Mouse (Mus musculus) midbrain, embryonic 12.5 days (tissue): ENCODE data around the gene Kcnk10. TPM values are rescaled to one million over a fixed set of nuclear protein-coding genes. Genes with fewer than 3 reads are reported as not detected.

ENCODE experiments used
- ATAC-seq: fragments of 200-750 bp; cut with Nextera tagmentation; 2 replicates; pipeline ENCODE4 v1.8.0; 2017; ENCODE audit warnings: low read depth, moderate TSS enrichment, moderate library complexity; ENCODE audit not compliant: low FRiP score
- H3K27ac ChIP-seq: fragments of 300-500 bp; sonication (generic); replicated peaks from 2 replicates; pipeline ENCODE4 v1.5.1; 2016; ENCODE audit warnings: mild to moderate bottlenecking
- H3K27me3 ChIP-seq: fragments of 300-500 bp; sonication (generic); 2 replicates; pipeline ENCODE4 v1.6.1; 2016; ENCODE audit warnings: mild to moderate bottlenecking
- H3K36me3 ChIP-seq: fragments of 300-500 bp; sonication (generic); 2 replicates; pipeline ENCODE4 v1.6.1; 2016
- H3K4me1 ChIP-seq: fragments of 300-500 bp; sonication (generic); 2 replicates; pipeline ENCODE4 v1.6.1; 2016
- H3K4me2 ChIP-seq: fragments of 300-500 bp; sonication (generic); replicated peaks from 2 replicates; pipeline ENCODE4 v1.6.1; 2016; ENCODE audit warnings: mild to moderate bottlenecking, moderate library complexity
- H3K4me3 ChIP-seq: fragments of 300-500 bp; sonication (generic); 2 replicates; pipeline ENCODE4 v1.5.1; 2016; ENCODE audit warnings: mild to moderate bottlenecking
- H3K9ac ChIP-seq: fragments of 300-500 bp; sonication (generic); replicated peaks from 2 replicates; pipeline ENCODE4 v1.6.1; 2016; ENCODE audit warnings: mild to moderate bottlenecking, moderate library complexity
- H3K9me3 ChIP-seq: fragments of 300-500 bp; sonication (generic); 2 replicates; pipeline ENCODE4 v1.6.1; 2016; ENCODE audit warnings: mild to moderate bottlenecking
- WGBS: fragments of 180-500 bp; shearing (Covaris S2); methylation state at CpG from one replicate; pipeline ENCODE4 v1.1.7; 2016; 5-methylcytosine and 5-hydroxymethylcytosine counted together
- polyA plus RNA-seq: library from polyadenylated mRNA; unstranded; fragments of >200 nt; fragmentation: Nextera tagmentation; extraction: Ambion mirVana; gene quantifications from 2 replicates; pipeline ENCODE4 v1.2.1, GENCODE M21; 2016

Kcnk10 gene
- polyA plus RNA-seq, 1 experiment from 2014 or later = 49.5 TPM

DNA sequence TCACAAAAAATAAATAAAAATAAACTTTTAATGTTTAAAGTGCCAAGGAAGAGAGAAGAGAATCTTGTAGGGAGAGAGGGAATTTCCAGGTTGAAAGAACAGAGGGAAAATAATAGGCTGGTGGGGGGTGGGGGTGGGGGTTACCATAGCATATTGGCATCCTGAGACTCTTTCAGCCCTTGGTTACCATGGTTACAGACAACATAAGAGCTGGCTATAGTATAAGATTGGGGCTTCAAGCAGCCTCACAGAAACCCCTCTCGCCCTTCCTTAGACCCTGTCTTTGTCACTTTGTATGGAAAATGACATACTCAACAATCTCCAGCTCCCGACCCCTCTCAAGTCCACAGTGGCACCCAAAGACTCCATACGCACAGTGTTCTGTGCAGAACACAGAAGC is 13.7 kb downstream of the Kcnk10 start:
- Histone ChIP-seq H3K9me3 (no peaks in the 10 kb centered on the region), H3K4me1 (peaks cover 75% of the 10 kb centered on the region), H3K27me3 (no peaks in the 10 kb centered on the region), H3K27ac (peak overlapping the region; percentile 92), H3K4me3 (no peak overlapping the region), H3K4me2 (peak overlapping the region; percentile 38), H3K36me3 (no peaks in the 10 kb centered on the region), H3K9ac (no peak overlapping the region; the same call in 1 of the 2 replicates)
- 19% methylated on average over 3 of the region's 3 CpGs for WGBS
- ATAC-seq = peak; percentile 48

GRCm38 (mm10) chr12:98563261-98563660 is 14.8 kb downstream of the Kcnk10 start:
- H3K4me1 ChIP-seq = peaks cover 65% of the 10 kb centered on the region
- H3K4me3 ChIP-seq = no peak overlapping the region
- 48% methylated on average over 4 of the region's 4 CpGs for WGBS
- H3K9me3 ChIP-seq = no peaks in the 10 kb centered on the region
- H3K4me2 ChIP-seq = peak overlapping the region; percentile 36; the same call in 1 of the 2 replicates
- no peak for ATAC-seq
- H3K27me3 ChIP-seq = no peaks in the 10 kb centered on the region
- H3K36me3 ChIP-seq = no peaks in the 10 kb centered on the region
- peak overlapping the region; percentile 92 for H3K27ac ChIP-seq
- no peak overlapping the region for H3K9ac ChIP-seq

- H3K9ac ChIP-seq = no peak overlapping the region
- WGBS = 14% methylated on average over 13 of the region's 13 CpGs
These were observed 15.7 kb downstream of the Kcnk10 start for GRCm38 (mm10) chr12:98562341-98562977.

GRCm38 (mm10) chr12:98560038-98560437 is 18.1 kb downstream of the Kcnk10 start:
- no peaks in the 10 kb centered on the region for H3K9me3 ChIP-seq
- no peaks in the 10 kb centered on the region for H3K36me3 ChIP-seq
- no peak overlapping the region for H3K9ac ChIP-seq
- no peak overlapping the region for H3K27ac ChIP-seq
- H3K27me3 ChIP-seq = no peaks in the 10 kb centered on the region
- no peak for ATAC-seq
- H3K4me2 ChIP-seq = no peak overlapping the region
- WGBS = 94% methylated on average over 3 of the region's 3 CpGs
- peaks cover 36% of the 10 kb centered on the region for H3K4me1 ChIP-seq
- no peak overlapping the region for H3K4me3 ChIP-seq

More at GRCm38 (mm10) chr12:98562341-98562977, 15.7 kb downstream of the Kcnk10 start:
- Histone ChIP-seq H3K4me2 (peak overlapping the region; percentile 36), H3K27me3 (no peaks in the 10 kb centered on the region), H3K4me3 (peak overlapping the region; percentile 17; the same call in 1 of the 2 replicates), H3K36me3 (no peaks in the 10 kb centered on the region), H3K4me1 (peaks cover 57% of the 10 kb centered on the region), H3K27ac (peak overlapping the region; percentile 92), H3K9me3 (no peaks in the 10 kb centered on the region)
- peak; percentile 94 for ATAC-seq

GRCm38 (mm10) chr12:98557013-98557677 is 21.0 kb downstream of the Kcnk10 start:
- H3K4me3 ChIP-seq = no peak overlapping the region
- H3K9me3 ChIP-seq = no peaks in the 10 kb centered on the region
- no peak overlapping the region for H3K4me2 ChIP-seq
- H3K36me3 ChIP-seq = no peaks in the 10 kb centered on the region
- no peaks in the 10 kb centered on the region for H3K27me3 ChIP-seq
- no peak for ATAC-seq
- H3K4me1 ChIP-seq = peaks cover 13% of the 10 kb centered on the region
- 87% methylated on average over 7 of the region's 7 CpGs for WGBS
- no peak overlapping the region for H3K27ac ChIP-seq
- H3K9ac ChIP-seq = no peak overlapping the region

DNA sequence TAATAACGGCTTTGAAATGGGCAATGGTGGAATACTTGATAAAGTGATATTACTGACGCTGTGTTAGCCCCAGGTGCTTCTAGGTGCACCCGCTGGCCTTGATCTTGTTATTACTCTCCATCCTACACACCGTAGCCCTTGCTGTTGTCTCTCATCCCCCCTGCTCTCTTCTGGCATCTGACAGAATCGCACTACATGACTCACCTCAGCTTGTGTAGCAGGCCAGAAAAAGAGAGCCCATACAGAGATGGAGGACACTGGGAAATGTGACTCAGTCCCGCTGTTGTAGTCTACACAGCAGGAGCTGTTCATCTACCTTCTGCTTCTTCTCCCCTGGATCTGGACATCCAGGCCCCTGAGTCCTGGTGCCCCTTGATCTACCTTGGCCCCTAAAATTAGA is 28.1 kb downstream of the Kcnk10 start:
- Histone ChIP-seq H3K27me3 (no peaks in the 10 kb centered on the region), H3K36me3 (0 out of 2 replicates have a peak, but pooled peaks cover 5% of the 10 kb centered on the region), H3K9ac (no peak overlapping the region), H3K9me3 (no peaks in the 10 kb centered on the region), H3K4me3 (no peak overlapping the region), H3K4me1 (peaks cover 3% of the 10 kb centered on the region; the same call in 1 of the 2 replicates), H3K27ac (no peak overlapping the region), H3K4me2 (no peak overlapping the region)
- WGBS = 94% methylated on average over 6 of the region's 6 CpGs
- ATAC-seq = no peak

DNA sequence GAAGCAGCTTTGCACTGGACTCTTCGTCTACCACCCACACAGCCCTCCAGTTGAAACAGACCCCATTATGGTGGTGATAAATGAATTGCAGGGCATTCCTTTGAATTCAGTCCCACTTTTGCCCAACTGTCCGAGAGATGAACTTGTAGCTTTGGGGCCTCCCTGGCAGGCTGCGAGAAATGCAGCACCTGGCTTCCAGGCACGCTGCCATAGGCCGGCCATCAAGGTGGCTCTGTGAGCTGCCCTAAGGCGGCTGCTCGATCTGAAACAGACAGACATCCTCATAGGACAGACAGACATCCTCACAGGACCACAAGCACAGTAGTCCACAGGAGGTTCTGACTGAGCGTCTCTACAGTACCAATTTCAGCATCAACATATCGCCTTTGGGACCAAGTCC is 30.0 kb downstream of the Kcnk10 start:
- 91% methylated on average over 9 of the region's 9 CpGs for WGBS
- Histone ChIP-seq H3K27ac (no peak overlapping the region), H3K4me2 (no peak overlapping the region), H3K27me3 (no peaks in the 10 kb centered on the region), H3K4me1 (peaks cover 3% of the 10 kb centered on the region; the same call in 1 of the 2 replicates), H3K9ac (no peak overlapping the region), H3K4me3 (no peak overlapping the region), H3K36me3 (0 out of 2 replicates have a peak, but pooled peaks cover 5% of the 10 kb centered on the region), H3K9me3 (no peaks in the 10 kb centered on the region)
- ATAC-seq = no peak

- H3K27ac ChIP-seq = no peak overlapping the region
- ATAC-seq = no peak
- 97% methylated on average over 2 of the region's 2 CpGs for WGBS
- H3K4me3 ChIP-seq = no peak overlapping the region
- H3K4me2 ChIP-seq = no peak overlapping the region
- H3K36me3 ChIP-seq = 0 out of 2 replicates have a peak, but pooled peaks cover 5% of the 10 kb centered on the region
- no peaks in the 10 kb centered on the region for H3K4me1 ChIP-seq
- no peak overlapping the region for H3K9ac ChIP-seq
- no peaks in the 10 kb centered on the region for H3K27me3 ChIP-seq
- no peaks in the 10 kb centered on the region for H3K9me3 ChIP-seq
These were observed 32.2 kb downstream of the Kcnk10 start for GRCm38 (mm10) chr12:98545875-98546274.

DNA sequence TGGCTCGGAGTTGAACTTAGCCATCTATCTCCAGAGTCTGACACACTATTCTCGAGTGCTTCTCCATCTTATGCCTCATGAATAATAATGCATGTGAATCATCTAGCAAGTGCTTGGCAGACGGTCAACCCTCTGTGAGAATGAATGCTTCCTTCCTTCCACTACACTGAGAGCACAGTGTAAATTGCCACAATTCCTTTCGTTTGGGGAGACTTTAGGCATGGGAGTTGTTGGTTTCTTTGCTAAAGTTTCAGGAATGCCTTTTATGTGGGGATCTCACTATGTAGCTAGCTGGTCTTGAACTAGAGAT is 32.9 kb downstream of the Kcnk10 start:
- Histone ChIP-seq H3K4me1 (no peaks in the 10 kb centered on the region), H3K27ac (no peak overlapping the region), H3K9me3 (no peaks in the 10 kb centered on the region), H3K4me2 (no peak overlapping the region), H3K9ac (no peak overlapping the region), H3K36me3 (0 out of 2 replicates have a peak, but pooled peaks cover 5% of the 10 kb centered on the region), H3K4me3 (no peak overlapping the region), H3K27me3 (no peaks in the 10 kb centered on the region)
- ATAC-seq = no peak
- 79% methylated on average over 4 of the region's 4 CpGs for WGBS

- Histone ChIP-seq H3K36me3 (0 out of 2 replicates have a peak, but pooled peaks cover 2% of the 10 kb centered on the region), H3K4me3 (no peak overlapping the region), H3K4me1 (no peaks in the 10 kb centered on the region), H3K9ac (no peak overlapping the region), H3K4me2 (no peak overlapping the region), H3K27me3 (no peaks in the 10 kb centered on the region), H3K9me3 (no peaks in the 10 kb centered on the region), H3K27ac (no peak overlapping the region)
- 84% methylated on average over 9 of the region's 9 CpGs for WGBS
- no peak for ATAC-seq
These were observed 33.4 kb downstream of the Kcnk10 start for GRCm38 (mm10) chr12:98544545-98545250.

DNA sequence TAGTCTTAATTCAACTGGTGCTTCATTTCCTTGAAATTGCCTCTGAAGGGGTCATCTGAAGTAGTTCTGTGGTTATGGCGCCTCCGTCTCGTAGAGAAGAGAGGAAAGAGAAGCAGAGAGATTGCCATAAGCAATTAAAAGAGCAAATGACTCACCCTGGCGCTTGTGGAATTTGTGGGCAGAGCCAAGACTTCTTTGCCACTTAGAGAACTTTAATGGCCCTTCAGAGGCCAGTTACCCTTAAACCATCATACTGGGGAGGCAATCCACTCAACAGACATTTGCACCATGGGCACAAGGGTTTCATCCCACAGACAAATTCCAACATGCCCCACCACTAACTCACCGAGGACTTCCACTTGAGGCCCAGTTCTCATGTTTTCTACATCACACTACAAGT is 41.4 kb downstream of the Kcnk10 start:
- H3K4me1 ChIP-seq = no peaks in the 10 kb centered on the region
- 0 out of 2 replicates have a peak overlapping the region, but pooled peaks have one; percentile 15 for H3K27ac ChIP-seq
- H3K9me3 ChIP-seq = no peaks in the 10 kb centered on the region
- H3K36me3 ChIP-seq = peaks cover 30% of the 10 kb centered on the region
- H3K27me3 ChIP-seq = no peaks in the 10 kb centered on the region
- no peak overlapping the region for H3K4me3 ChIP-seq
- no peak overlapping the region for H3K9ac ChIP-seq
- 77% methylated on average over 5 of the region's 5 CpGs for WGBS
- no peak overlapping the region for H3K4me2 ChIP-seq
- no peak for ATAC-seq

DNA sequence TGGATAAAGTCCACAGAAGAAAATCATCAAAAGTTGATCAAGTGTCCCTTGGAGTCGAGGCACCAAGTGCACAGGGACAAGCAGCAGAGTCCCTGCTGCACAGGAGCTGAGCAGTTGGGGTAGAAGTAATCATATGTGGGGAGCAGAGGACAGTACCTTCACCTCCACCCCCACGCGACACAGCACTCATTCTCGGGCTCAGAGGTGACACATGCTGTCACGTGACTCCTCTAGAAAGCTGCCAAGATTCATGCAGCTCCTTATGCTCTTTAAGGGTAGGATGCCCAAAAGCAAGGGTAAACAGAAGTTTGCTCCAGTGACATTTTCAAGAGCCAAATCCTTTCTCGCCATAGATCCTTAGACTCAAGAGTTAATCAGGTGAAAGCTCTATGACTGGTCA is 42.1 kb downstream of the Kcnk10 start:
- no peak overlapping the region for H3K27ac ChIP-seq
- peaks cover 33% of the 10 kb centered on the region for H3K36me3 ChIP-seq
- H3K27me3 ChIP-seq = no peaks in the 10 kb centered on the region
- no peak overlapping the region for H3K4me2 ChIP-seq
- ATAC-seq = no peak
- H3K4me1 ChIP-seq = 0 out of 2 replicates have a peak, but pooled peaks cover 4% of the 10 kb centered on the region
- no peaks in the 10 kb centered on the region for H3K9me3 ChIP-seq
- H3K9ac ChIP-seq = no peak overlapping the region
- no peak overlapping the region for H3K4me3 ChIP-seq
- 88% methylated on average over 6 of the region's 6 CpGs for WGBS
